Mouse (Mus musculus): Measurements from ENCODE around the gene Tmem51. TPM values are rescaled to one million over a fixed set of nuclear protein-coding genes. Genes with fewer than 3 reads are reported as not detected.
A peak's percentile ranks its signal among the peaks of the same experiment; 100 is the strongest.

Gene Tmem51
- total and polyA plus RNA-seq, 3 experiments, result 1.4 to 8.0 (median 8.0) TPM

- no peak for TF ChIP-seq MAFK (IDR thresholded peaks at IDR 0.05; ENCODE audit: insufficient replicate concordance, low read length)
- TF ChIP-seq JUN (IDR thresholded peaks at IDR 0.05; ENCODE audit: insufficient read depth, low read depth, low read length), result 0 out of 2 replicates have a peak, but pooled peaks have one; percentile 31
- no peak for TF ChIP-seq ZMIZ1 (IDR thresholded peaks at IDR 0.05; ENCODE audit: low read depth, low read length)
- TF ChIP-seq JUND (conservative IDR thresholded peaks at IDR 0.05; ENCODE audit: low read depth, low read length), result peak; percentile 62
- TF ChIP-seq PAX5 (IDR thresholded peaks at IDR 0.05; ENCODE audit: low read length), result no peak
- no peak for TF ChIP-seq GABPA (IDR thresholded peaks at IDR 0.05; ENCODE audit: insufficient replicate concordance, low read depth, low read length)
- TF ChIP-seq TCF12 (IDR thresholded peaks at IDR 0.05; ENCODE audit: low read depth, low read length), result 0 out of 2 replicates have a peak, but pooled peaks have one; percentile 38
- TF ChIP-seq RAD21 (IDR thresholded peaks at IDR 0.05; ENCODE audit: low read depth, low read length), result no peak
- no peak for TF ChIP-seq NRF1 (IDR thresholded peaks at IDR 0.05; ENCODE audit: low read depth, low read length)
Observed at GRCm38 (mm10) chr4:142017686-142018085, 66.4 kb downstream of the Tmem51 start (continued).

- peak within 1 kb of the TSS; percentile 76 for H3K4me2 ChIP-seq (ENCODE audit: insufficient read depth, low read depth, poor library complexity, severe bottlenecking)
- no peaks in the 10 kb centered on the region for H3K36me3 ChIP-seq (replicated peaks in 1 of 2; ENCODE audit: control insufficient read depth in 1 of 2, insufficient read depth in 1 of 2, low read length in 1 of 2)
- DNase-seq (ENCODE audit: extremely low read depth), result peak; percentile 82
- in situ Hi-C loops (cut with MboI; ENCODE audit: low pct_ligation_motif_present, low pct_unique_long_range_greater_than_20kb, low sequenced_read_pairs) (loop anchor here (5.0 to 25.0 kb wide), 2 partner anchors 62 to 997 kb away; no protein-coding TSS in a partner anchor), dilution Hi-C loops (cut with MboI; ENCODE audit: extremely low pct_ligation_motif_present, extremely low pct_unique_long_range_greater_than_20kb, low sequenced_read_pairs) (no loop called here)
- H3K27me3 ChIP-seq (replicated peaks), result peaks cover 52% of the 10 kb centered on the region
- no peaks in the 10 kb centered on the region for H3K9me3 ChIP-seq (replicated peaks; ENCODE audit: low read length)
- H3K9ac ChIP-seq (ENCODE audit: insufficient read depth, low read depth), result no peak within 1 kb of the TSS
- no peak within 1 kb of the TSS for H3K27ac ChIP-seq (ENCODE audit: insufficient read depth, low read depth)
- peak within 1 kb of the TSS; percentile 8 to 37 (median 13) for H3K4me3 ChIP-seq (replicated peaks in 1 of 3; ENCODE audit: low read depth in 2 of 3, low read length in 2 of 3, poor library complexity in 1 of 3)
- TF ChIP-seq ZKSCAN1 (IDR thresholded peaks at IDR 0.05; ENCODE audit: borderline replicate concordance, low read depth, low read length) (no peak), MXI1 (IDR thresholded peaks at IDR 0.05; ENCODE audit: low read depth, low read length) (peak; percentile 96), NRF1 (IDR thresholded peaks at IDR 0.05; ENCODE audit: low read depth, low read length) (peak; percentile 51; the same call in 1 of the 2 replicates), HCFC1 (IDR thresholded peaks at IDR 0.05; ENCODE audit: low read depth, low read length) (no peak), MYC (IDR thresholded peaks at IDR 0.05; ENCODE audit: low read depth, low read length) (no peak), EP300 (IDR thresholded peaks at IDR 0.05; ENCODE audit: low read length) (peak; percentile 32; the same call in 1 of the 2 replicates), TCF12 (IDR thresholded peaks at IDR 0.05; ENCODE audit: low read depth, low read length) (0 out of 2 replicates have a peak, but pooled peaks have one; percentile 36), ZNF384 (IDR thresholded peaks at IDR 0.05; ENCODE audit: low read depth, low read length) (no peak), MEF2A (IDR thresholded peaks at IDR 0.05; ENCODE audit: borderline replicate concordance, low read depth, low read length) (no peak), ZC3H11A (IDR thresholded peaks at IDR 0.05; ENCODE audit: low read depth, low read length) (no peak), SIN3A (IDR thresholded peaks at IDR 0.05; ENCODE audit: low read length) (peak; percentile 82; the same call in 1 of the 2 replicates), BHLHE40 (IDR thresholded peaks at IDR 0.05; ENCODE audit: low read depth, low read length) (peak; percentile 33), IRF4 (IDR thresholded peaks at IDR 0.05; ENCODE audit: low read depth, low read length) (peak; percentile 30), ELF1 (IDR thresholded peaks at IDR 0.05; ENCODE audit: low read depth, low read length) (0 out of 2 replicates have a peak, but pooled peaks have one; percentile 34), RCOR1 (conservative IDR thresholded peaks at IDR 0.05; ENCODE audit: low read depth, low read length) (no peak)
- H3K79me2 ChIP-seq (replicated peaks; ENCODE audit: control insufficient read depth, extremely low read depth, insufficient read depth, poor library complexity, severe bottlenecking), result no peaks in the 10 kb centered on the region
- peaks cover 12 to 28% of the 10 kb centered on the region in 2 experiments for H3K4me1 ChIP-seq (ENCODE audit: control insufficient read depth in 1 of 2, insufficient read depth in 2 of 2)
Observed at GRCm38 (mm10) chr4:142014659-142015608, 69.2 kb downstream of the Tmem51 start, which contains the start of gene Fhad1. Gene Fhad1, minus strand, starts transcription at chr4:142015082.

Data from CH12.LX (cell line).